Comparison of ENCODE assay signal across 14 mouse cellular contexts in the genomic region with DNA sequence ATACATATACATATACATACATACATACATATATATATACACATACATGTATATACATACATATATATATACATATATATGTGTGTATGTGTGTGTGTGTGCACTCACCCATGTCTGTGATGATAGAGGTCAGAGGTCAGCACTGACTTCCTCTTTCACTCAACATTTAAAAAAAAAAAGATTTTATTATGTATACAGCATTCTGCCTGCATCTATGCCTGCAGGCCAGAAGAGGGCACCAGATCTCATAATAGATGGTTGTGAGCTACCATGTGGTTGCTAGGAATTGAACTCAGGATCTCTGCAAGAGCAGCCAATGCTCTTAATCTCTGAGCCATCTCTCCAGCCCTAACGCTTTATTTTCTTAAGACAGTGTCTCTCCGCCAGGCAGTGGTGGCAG. TPM values are rescaled to one million over a fixed set of nuclear protein-coding genes. Genes with fewer than 3 reads are reported as not detected.
DNase-seq lines count a peak whose midpoint lies in the region; ATAC-seq and TF ChIP-seq lines count a peak whose summit lies in the region.
"Had no signal": no experiment of that assay in that cellular context is flagged by ENCODE, and none has a peak within 500 bp of the region (broad histone marks: within the 10 kb centered on the region; RNA-seq: fewer than 3 reads in every experiment).

No protein-coding gene starts in this region.

- H3K4me1 ChIP-seq in midbrain, postnatal 0 days (ENCODE audit: insufficient read depth, low read length): no peaks in the 10 kb centered on the region
- no peaks in the 10 kb centered on the region for H3K4me1 ChIP-seq in midbrain, embryonic 11.5 days (ENCODE audit: control insufficient read depth, insufficient read depth, low read length)
- H3K4me1 ChIP-seq in heart, embryonic 11.5 days (ENCODE audit: control insufficient read depth, insufficient read depth, low read length): peaks cover 3% of the 10 kb centered on the region; the same call in 1 of the 2 replicates
- H3K4me1 ChIP-seq: embryonic facial prominence, embryonic 12.5 days; intestine, embryonic 15.5 days had no signal

- H3K27me3 ChIP-seq in midbrain, postnatal 0 days (ENCODE audit: insufficient read depth, low read length): no peaks in the 10 kb centered on the region
- H3K27me3 ChIP-seq in midbrain, embryonic 11.5 days (ENCODE audit: control insufficient read depth, insufficient read depth, low read length): no peaks in the 10 kb centered on the region
- no peaks in the 10 kb centered on the region for H3K27me3 ChIP-seq in heart, embryonic 11.5 days (ENCODE audit: control insufficient read depth, insufficient read depth, low read length)
- H3K27me3 ChIP-seq: embryonic facial prominence, embryonic 12.5 days; intestine, embryonic 15.5 days; megakaryocyte, embryonic 14.5 days had no signal

- no peak for ATAC-seq in midbrain, postnatal 0 days (ENCODE audit: low FRiP score)
- no peak for ATAC-seq in midbrain, embryonic 11.5 days (ENCODE audit: low FRiP score)
- peak; percentile 75 for ATAC-seq in granulocyte monocyte progenitor cell, adult 5-6 weeks (replicated peaks; ENCODE audit: poor library complexity, severe bottlenecking)
- ATAC-seq in heart, embryonic 11.5 days (replicated peaks; ENCODE audit: insufficient number of reproducible peaks, low FRiP score, low TSS enrichment): no peak
- ATAC-seq: forebrain, embryonic 14.5 days; intestine, embryonic 15.5 days had no signal

- no peak for DNase-seq in midbrain, postnatal 0 days (ENCODE audit: low spot score)
- DNase-seq in midbrain, embryonic 11.5 days (ENCODE audit: low spot score, missing footprints): no peak
- DNase-seq in ES-CJ7 (ENCODE audit: low read depth, low spot score): peak; percentile 44
- DNase-seq in right cerebral cortex, postnatal 14 days: no peak
- DNase-seq in urinary bladder, postnatal 4 days (ENCODE audit: low spot score in 2 of 2): no peak
- DNase-seq: cerebellum, adult 9-11 months; liver, embryonic 13.5 days had no signal

- no peak overlapping the region for H3K9ac ChIP-seq in midbrain, postnatal 0 days (replicated peaks; ENCODE audit: low read length, poor library complexity, severe bottlenecking)
- H3K9ac ChIP-seq in midbrain, embryonic 11.5 days (ENCODE audit: low read length): no peak overlapping the region
- H3K9ac ChIP-seq in heart, embryonic 11.5 days (ENCODE audit: low read depth, low read length): no peak overlapping the region
- H3K9ac ChIP-seq: embryonic facial prominence, embryonic 12.5 days; intestine, embryonic 15.5 days; liver, embryonic 13.5 days had no signal

- H3K36me3 ChIP-seq in midbrain, postnatal 0 days (ENCODE audit: insufficient read depth, low read length): no peaks in the 10 kb centered on the region
- no peaks in the 10 kb centered on the region for H3K36me3 ChIP-seq in midbrain, embryonic 11.5 days (ENCODE audit: control insufficient read depth, insufficient read depth, low read length)
- H3K36me3 ChIP-seq in heart, embryonic 11.5 days (ENCODE audit: control insufficient read depth, insufficient read depth, low read length): no peaks in the 10 kb centered on the region
- H3K36me3 ChIP-seq: embryonic facial prominence, embryonic 12.5 days; intestine, embryonic 15.5 days; liver, embryonic 13.5 days had no signal

- no peak overlapping the region for H3K4me2 ChIP-seq in midbrain, postnatal 0 days (ENCODE audit: low read depth, low read length, poor library complexity, severe bottlenecking)
- no peak overlapping the region for H3K4me2 ChIP-seq in midbrain, embryonic 11.5 days
- H3K4me2 ChIP-seq in heart, embryonic 11.5 days: no peak overlapping the region
- H3K4me2 ChIP-seq: embryonic facial prominence, embryonic 12.5 days; intestine, embryonic 15.5 days; liver, embryonic 13.5 days had no signal

- no peak overlapping the region for H3K4me3 ChIP-seq in midbrain, postnatal 0 days (ENCODE audit: low read depth, low read length)
- no peak overlapping the region for H3K4me3 ChIP-seq in midbrain, embryonic 11.5 days (ENCODE audit: low read depth, low read length)
- H3K4me3 ChIP-seq in heart, embryonic 11.5 days (ENCODE audit: low read depth, low read length): no peak overlapping the region
- H3K4me3 ChIP-seq: embryonic facial prominence, embryonic 12.5 days; intestine, embryonic 15.5 days; liver, embryonic 13.5 days; megakaryocyte, embryonic 14.5 days; myocyte had no signal

- TF ChIP-seq CTCF in midbrain, postnatal 0 days (IDR thresholded peaks at IDR 0.05): peak; percentile 35; the same call in 1 of the 2 replicates

- WGBS in midbrain, postnatal 0 days: 86% methylated on average over 2 of the region's 2 CpGs
- WGBS in midbrain, embryonic 11.5 days: 88% methylated on average over 2 of the region's 2 CpGs
- WGBS in heart, embryonic 11.5 days (ENCODE audit: insufficient replicate concordance): 85% methylated on average over 2 of the region's 2 CpGs

- H3K9me3 ChIP-seq in midbrain, postnatal 0 days (ENCODE audit: low read length): no peaks in the 10 kb centered on the region
- H3K9me3 ChIP-seq in midbrain, embryonic 11.5 days (ENCODE audit: control insufficient read depth, low read length): no peaks in the 10 kb centered on the region
- no peaks in the 10 kb centered on the region for H3K9me3 ChIP-seq in heart, embryonic 11.5 days (replicated peaks; ENCODE audit: control insufficient read depth, low read length)
- H3K9me3 ChIP-seq: embryonic facial prominence, embryonic 12.5 days; intestine, embryonic 15.5 days; liver, embryonic 13.5 days; megakaryocyte, embryonic 14.5 days had no signal

- H3K27ac ChIP-seq in midbrain, postnatal 0 days (ENCODE audit: low read depth, low read length): no peak overlapping the region
- H3K27ac ChIP-seq in midbrain, embryonic 11.5 days (ENCODE audit: low read depth, low read length): no peak overlapping the region
- H3K27ac ChIP-seq in heart, embryonic 11.5 days (ENCODE audit: low read depth, low read length): no peak overlapping the region
- H3K27ac ChIP-seq: embryonic facial prominence, embryonic 12.5 days; intestine, embryonic 15.5 days; liver, embryonic 13.5 days had no signal

RNA-seq across cellular contexts. Expression of a gene that starts 14.5 kb away (rescaled TPM):
- total RNA-seq in midbrain, postnatal 0 days (2014; rRNA removed): 27.5 and 43.5 TPM in 2 replicates
- 58.1 and 58.4 TPM in 2 replicates for polyA plus RNA-seq in midbrain, postnatal 0 days (2015; fragmentation: Nextera tagmentation; extraction: Ambion mirVana)
- polyA plus RNA-seq in midbrain, embryonic 11.5 days (2014; fragmentation: Nextera tagmentation; extraction: Ambion mirVana): 103 TPM in 2 replicates
- 60.2 and 87.6 TPM in 2 replicates for total RNA-seq in granulocyte monocyte progenitor cell, adult 5-6 weeks (2014; fragmentation: Nextera tagmentation)
- 72.0 and 96.9 TPM in 2 replicates for total RNA-seq in granulocyte monocyte progenitor cell, adult 5-6 weeks (2017)
- 74.6 and 78.3 TPM in 2 replicates for polyA plus RNA-seq in heart, embryonic 11.5 days (2014; fragmentation: Nextera tagmentation; extraction: Ambion mirVana)

RNA-seq across cellular contexts. Expression of a gene that starts 15.4 kb away (rescaled TPM):
- total RNA-seq in midbrain, postnatal 0 days (2014; rRNA removed): 5.8 and 6.1 TPM in 2 replicates
- polyA plus RNA-seq in midbrain, postnatal 0 days (2015; fragmentation: Nextera tagmentation; extraction: Ambion mirVana): 4.3 and 5.1 TPM in 2 replicates
- polyA plus RNA-seq in midbrain, embryonic 11.5 days (2014; fragmentation: Nextera tagmentation; extraction: Ambion mirVana): 2.8 and 3.2 TPM in 2 replicates
- not detected in 2 replicates for total RNA-seq in granulocyte monocyte progenitor cell, adult 5-6 weeks (2014; fragmentation: Nextera tagmentation)
- total RNA-seq in granulocyte monocyte progenitor cell, adult 5-6 weeks (2017): not detected in 2 replicates
- 4.3 TPM in 2 replicates for polyA plus RNA-seq in heart, embryonic 11.5 days (2014; fragmentation: Nextera tagmentation; extraction: Ambion mirVana)
